Mouse (Mus musculus) stomach, embryonic 14.5 days (tissue): ENCODE data around the gene Gm20518. TPM values are rescaled to one million over a fixed set of nuclear protein-coding genes. Genes with fewer than 3 reads are reported as not detected.

Source experiments
- ATAC-seq: fragments of 200-750 bp; cut with Nextera tagmentation; 2 replicates; pipeline ENCODE4 v1.8.0; 2017; ENCODE audit warnings: low read depth, moderate TSS enrichment; ENCODE audit not compliant: insufficient number of reproducible peaks, insufficient read depth, low FRiP score
- H3K27ac ChIP-seq: fragments of 300-500 bp; sonication (generic); 2 replicates; pipeline ENCODE4 v1.5.1; 2014; ENCODE audit warnings: mild to moderate bottlenecking, low read length, moderate library complexity, mixed read lengths
- H3K27me3 ChIP-seq: fragments of 300-500 bp; sonication (generic); 2 replicates; pipeline ENCODE4 v1.6.1; 2014; ENCODE audit warnings: low read length, control low read depth, mixed read lengths; ENCODE audit not compliant: control insufficient read depth, insufficient read depth
- H3K36me3 ChIP-seq: fragments of 300-500 bp; sonication (generic); 2 replicates; pipeline ENCODE4 v1.6.1; 2014; ENCODE audit warnings: mild to moderate bottlenecking, control low read depth, low read length, moderate library complexity, mixed read lengths; ENCODE audit not compliant: control insufficient read depth, insufficient read depth
- H3K4me1 ChIP-seq: fragments of 300-500 bp; sonication (generic); 2 replicates; pipeline ENCODE4 v1.6.1; 2014; ENCODE audit warnings: low read length, control low read depth, mixed read lengths; ENCODE audit not compliant: control insufficient read depth, insufficient read depth
- H3K4me2 ChIP-seq: fragments of 300-500 bp; sonication (generic); replicated peaks from 2 replicates; pipeline ENCODE4 v1.6.1; 2014; ENCODE audit warnings: low read depth, low read length, control low read depth
- H3K4me3 ChIP-seq: fragments of 300-500 bp; sonication (generic); 2 replicates; pipeline ENCODE4 v1.5.1; 2014; ENCODE audit warnings: low read depth, low read length, control low read depth
- H3K9ac ChIP-seq: fragments of 300-500 bp; sonication (generic); replicated peaks from 2 replicates; pipeline ENCODE4 v1.6.1; 2014; ENCODE audit warnings: low read depth, mild to moderate bottlenecking, control low read depth, low read length, moderate library complexity, mixed read lengths
- H3K9me3 ChIP-seq: fragments of 300-500 bp; sonication (generic); 2 replicates; pipeline ENCODE4 v1.6.1; 2016; ENCODE audit warnings: low read depth, low read length, control low read depth; ENCODE audit not compliant: control insufficient read depth
- WGBS: fragments of 180-500 bp; shearing (Covaris S2); extraction: QIAGEN DNeasy Blood & Tissue Kit; methylation state at CpG from one replicate; pipeline ENCODE4 v1.1.7; 2014; 5-methylcytosine and 5-hydroxymethylcytosine counted together
- polyA plus RNA-seq: library from polyadenylated mRNA; unstranded; fragments of >200 nt; fragmentation: Nextera tagmentation; extraction: Ambion mirVana; gene quantifications from 2 replicates; pipeline ENCODE4 v1.2.1, GENCODE M21; 2014

Gene Gm20518
- polyA plus RNA-seq, 1 experiment from 2014 or later: 0.41 TPM

GRCm38 (mm10) chr16:17929631-17930030 is 38.2 kb upstream of the Gm20518 start:
- Histone ChIP-seq H3K27me3 (no peaks in the 10 kb centered on the region), H3K9ac (no peak overlapping the region), H3K9me3 (no peaks in the 10 kb centered on the region), H3K4me1 (no peaks in the 10 kb centered on the region), H3K4me2 (no peak overlapping the region), H3K27ac (no peak overlapping the region), H3K36me3 (peaks cover 14% of the 10 kb centered on the region), H3K4me3 (no peak overlapping the region)
- ATAC-seq: no peak
- 66% methylated on average over 2 of the region's 2 CpGs for WGBS

- 12% methylated on average over 2 of the region's 2 CpGs for WGBS
- H3K36me3 ChIP-seq: peaks cover 14% of the 10 kb centered on the region
- H3K9me3 ChIP-seq: no peaks in the 10 kb centered on the region
- H3K4me2 ChIP-seq: no peak overlapping the region
- H3K4me3 ChIP-seq: no peak overlapping the region
- no peak for ATAC-seq
- no peaks in the 10 kb centered on the region for H3K27me3 ChIP-seq
- H3K27ac ChIP-seq: peak overlapping the region; percentile 77; the same call in 1 of the 2 replicates
- no peaks in the 10 kb centered on the region for H3K4me1 ChIP-seq
- no peak overlapping the region for H3K9ac ChIP-seq
These were observed 37.7 kb upstream of the Gm20518 start for GRCm38 (mm10) chr16:17929211-17929610.

GRCm38 (mm10) chr16:17928627-17929104 is 37.2 kb upstream of the Gm20518 start:
- H3K4me2 ChIP-seq: peak overlapping the region; percentile 78
- H3K36me3 ChIP-seq: peaks cover 14% of the 10 kb centered on the region
- H3K9ac ChIP-seq: peak overlapping the region; percentile 69; the same call in 1 of the 2 replicates
- H3K27me3 ChIP-seq: no peaks in the 10 kb centered on the region
- H3K4me3 ChIP-seq: peak overlapping the region; percentile 54
- peak; percentile 68 for ATAC-seq
- H3K4me1 ChIP-seq: no peaks in the 10 kb centered on the region
- WGBS: under 1% methylated on average over 9 of the region's 9 CpGs
- peak overlapping the region; percentile 77 for H3K27ac ChIP-seq
- H3K9me3 ChIP-seq: no peaks in the 10 kb centered on the region

DNA sequence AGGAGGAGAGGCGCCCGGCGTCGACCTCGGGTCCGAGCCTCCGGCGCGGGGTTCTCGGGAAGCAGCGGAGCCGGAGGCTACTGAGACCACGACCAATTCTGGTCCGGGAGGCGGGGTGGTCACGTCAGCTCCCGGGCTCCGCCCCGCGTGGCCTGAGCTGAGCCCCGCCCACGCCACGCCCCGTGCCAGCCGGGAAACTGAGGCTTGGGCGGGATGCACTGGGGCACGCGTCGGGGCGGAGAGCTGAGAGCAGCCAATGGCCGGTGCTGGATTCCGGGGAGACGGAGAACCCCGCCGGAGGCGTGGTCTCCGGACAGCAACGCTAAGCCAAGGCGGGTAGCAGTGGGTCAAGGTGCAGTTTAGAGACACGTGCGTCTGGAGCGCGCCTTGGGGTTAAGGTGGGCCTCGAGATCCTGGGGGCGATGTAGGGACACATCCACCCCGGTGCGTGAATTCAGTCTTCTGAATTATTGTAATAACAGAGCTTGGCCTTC is 36.7 kb upstream of the Gm20518 start, which contains the start of gene Slc25a1:
Gene Slc25a1 (minus strand): TSS at position 133 of the 494 bp plus-strand sequence.
- under 1% methylated on average over 47 of the region's 47 CpGs for WGBS
- Histone ChIP-seq H3K27me3 (no peaks in the 10 kb centered on the region), H3K4me3 (peak within 1 kb of the TSS; percentile 54), H3K4me2 (peak within 1 kb of the TSS; percentile 78), H3K9me3 (no peaks in the 10 kb centered on the region), H3K36me3 (peaks cover 14% of the 10 kb centered on the region), H3K4me1 (no peaks in the 10 kb centered on the region), H3K27ac (peak within 1 kb of the TSS; percentile 77), H3K9ac (peak within 1 kb of the TSS; percentile 69)
- ATAC-seq: peak; percentile 81

GRCm38 (mm10) chr16:17927351-17928082 is 36.0 kb upstream of the Gm20518 start:
- H3K4me3 ChIP-seq: peak overlapping the region; percentile 54
- WGBS: under 1% methylated on average over 72 of the region's 72 CpGs
- H3K9ac ChIP-seq: peak overlapping the region; percentile 69
- no peaks in the 10 kb centered on the region for H3K27me3 ChIP-seq
- no peaks in the 10 kb centered on the region for H3K9me3 ChIP-seq
- ATAC-seq: peak; percentile 54
- peaks cover 14% of the 10 kb centered on the region for H3K36me3 ChIP-seq
- H3K27ac ChIP-seq: peak overlapping the region; percentile 77; the same call in 1 of the 2 replicates
- peak overlapping the region; percentile 78 for H3K4me2 ChIP-seq
- H3K4me1 ChIP-seq: peaks cover 4% of the 10 kb centered on the region; the same call in 1 of the 2 replicates

GRCm38 (mm10) chr16:17922163-17922538 is 30.7 kb upstream of the Gm20518 start:
- Histone ChIP-seq H3K9me3 (no peaks in the 10 kb centered on the region), H3K4me2 (peak overlapping the region; percentile 95), H3K36me3 (peaks cover 14% of the 10 kb centered on the region), H3K4me1 (peaks cover 11% of the 10 kb centered on the region; the same call in 1 of the 2 replicates), H3K27ac (peak overlapping the region; percentile 69), H3K4me3 (peak overlapping the region; percentile 77), H3K9ac (peak overlapping the region; percentile 91), H3K27me3 (0 out of 2 replicates have a peak, but pooled peaks cover 4% of the 10 kb centered on the region)
- WGBS: under 1% methylated on average over 14 of the region's 14 CpGs
- no peak for ATAC-seq

DNA sequence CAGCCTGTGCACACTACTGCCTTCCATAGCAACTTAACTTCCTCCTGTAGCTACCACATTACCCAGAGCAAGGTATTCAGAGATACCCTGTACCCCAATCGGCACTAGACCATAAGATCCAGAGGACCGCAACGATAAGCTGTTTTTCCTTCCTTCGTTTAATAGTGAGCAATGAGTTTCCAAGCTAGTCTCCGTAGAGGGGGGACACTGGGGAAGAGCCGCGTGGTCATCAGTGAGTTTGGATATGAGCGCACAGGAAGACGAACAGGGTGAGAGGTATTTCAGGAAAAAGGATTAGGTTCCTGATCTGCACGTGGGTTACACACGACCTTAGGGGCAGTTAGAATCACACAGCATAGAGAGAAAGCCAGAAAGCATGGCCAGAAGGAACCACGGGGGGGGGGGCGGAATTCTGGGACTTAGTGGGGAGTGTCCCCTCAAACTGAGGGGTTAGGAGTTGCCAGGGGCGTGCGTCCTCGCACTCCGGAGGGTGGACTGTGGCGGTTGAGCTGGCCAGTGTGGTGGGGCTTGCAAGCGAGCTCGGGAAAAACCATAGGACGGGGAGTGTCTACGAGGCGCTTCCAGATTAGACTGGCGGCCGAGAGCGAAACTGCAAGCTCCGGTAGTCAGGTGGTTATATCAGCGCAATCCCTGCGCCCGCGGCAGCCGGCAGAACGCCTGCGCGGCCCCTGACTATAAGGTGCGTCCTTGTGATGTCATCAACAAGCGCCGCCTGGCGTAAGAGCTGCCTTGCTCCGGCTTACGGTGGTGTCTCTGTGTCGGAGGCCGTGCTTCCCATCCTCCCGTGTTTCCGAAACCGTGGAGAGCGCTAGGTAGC is 30.1 kb upstream of the Gm20518 start:
- peak overlapping the region; percentile 91 for H3K9ac ChIP-seq
- peak overlapping the region; percentile 69 for H3K27ac ChIP-seq
- H3K4me2 ChIP-seq: peak overlapping the region; percentile 95
- peaks cover 7% of the 10 kb centered on the region; the same call in 1 of the 2 replicates for H3K27me3 ChIP-seq
- ATAC-seq: peak; percentile 96
- peak overlapping the region; percentile 77 for H3K4me3 ChIP-seq
- peaks cover 14% of the 10 kb centered on the region for H3K36me3 ChIP-seq
- H3K9me3 ChIP-seq: no peaks in the 10 kb centered on the region
- peaks cover 11% of the 10 kb centered on the region; the same call in 1 of the 2 replicates for H3K4me1 ChIP-seq
- 2% methylated on average over 46 of the region's 47 CpGs for WGBS

DNA sequence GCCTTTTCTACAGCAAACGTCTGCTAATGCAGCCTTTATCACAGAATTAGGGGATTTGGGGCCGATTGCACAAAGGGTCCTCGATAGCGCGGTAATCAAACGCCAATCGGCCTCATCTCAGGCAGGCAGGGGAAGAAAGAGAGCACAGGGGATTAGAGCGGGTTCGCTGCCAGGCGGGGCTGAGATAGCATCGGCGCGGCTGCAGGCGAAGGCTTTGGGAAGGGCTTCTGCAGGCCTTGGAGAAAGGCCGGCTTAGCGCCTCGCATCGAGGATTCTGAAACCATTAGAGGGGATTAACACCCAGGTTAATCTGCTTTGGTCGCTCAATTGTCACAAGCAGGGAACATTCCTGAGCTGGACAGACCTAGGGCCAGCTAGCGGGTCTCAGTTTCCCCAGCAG is 29.1 kb upstream of the Gm20518 start:
- Histone ChIP-seq H3K36me3 (peaks cover 7% of the 10 kb centered on the region; the same call in 1 of the 2 replicates), H3K9ac (no peak overlapping the region), H3K27me3 (peaks cover 16% of the 10 kb centered on the region; the same call in 1 of the 2 replicates), H3K4me1 (peaks cover 11% of the 10 kb centered on the region; the same call in 1 of the 2 replicates), H3K9me3 (no peaks in the 10 kb centered on the region), H3K4me3 (no peak overlapping the region), H3K4me2 (0 out of 2 replicates have a peak overlapping the region, but pooled peaks have one; percentile 65), H3K27ac (no peak overlapping the region)
- 11% methylated on average over 20 of the region's 20 CpGs for WGBS
- ATAC-seq: no peak
